Mouse (Mus musculus) limb, embryonic 12.5 days (tissue): ENCODE measurements at regions not wholly inside any gene's neighbourhood (a gene's known extent, or its start where the extent isn't known, plus 50 kb on each side); places are given as distances from the start of the nearest gene placed in this dataset.
"Not testable (repeated sequence)": the region's sequence is repeated elsewhere in the genome, so short reads cannot be mapped to it uniquely, and the experiment has no call there.

Source experiments
- ATAC-seq: fragments of 200-750 bp; cut with Nextera tagmentation; 2 replicates; pipeline ENCODE4 v1.8.0; 2017; ENCODE audit warnings: low read depth, moderate TSS enrichment; ENCODE audit not compliant: insufficient number of reproducible peaks, insufficient read depth, low FRiP score, low TSS enrichment
- H3K27ac ChIP-seq: fragments of 300-500 bp; sonication (generic); 2 replicates; pipeline ENCODE4 v1.5.1; 2016; ENCODE audit warnings: mild to moderate bottlenecking, moderate library complexity
- H3K27me3 ChIP-seq: fragments of 300-500 bp; sonication (generic); 2 replicates; pipeline ENCODE4 v1.6.1; 2016; ENCODE audit warnings: mild to moderate bottlenecking, moderate library complexity
- H3K36me3 ChIP-seq: fragments of 300-500 bp; sonication (generic); 2 replicates; pipeline ENCODE4 v1.6.1; 2016; ENCODE audit warnings: mild to moderate bottlenecking, moderate library complexity
- H3K4me1 ChIP-seq: fragments of 300-500 bp; sonication (generic); replicated peaks from 2 replicates; pipeline ENCODE4 v1.6.1; 2016
- H3K4me2 ChIP-seq: fragments of 300-500 bp; sonication (generic); 2 replicates; pipeline ENCODE4 v1.6.1; 2016; ENCODE audit warnings: mild to moderate bottlenecking, moderate library complexity
- H3K4me3 ChIP-seq: fragments of 300-500 bp; sonication (generic); replicated peaks from 2 replicates; pipeline ENCODE4 v1.5.1; 2016; ENCODE audit warnings: mild to moderate bottlenecking
- H3K9ac ChIP-seq: fragments of 300-500 bp; sonication (generic); replicated peaks from 2 replicates; pipeline ENCODE4 v1.6.1; 2016; ENCODE audit warnings: mild to moderate bottlenecking, moderate library complexity
- H3K9me3 ChIP-seq: fragments of 300-500 bp; sonication (generic); 2 replicates; pipeline ENCODE4 v1.6.1; 2016; ENCODE audit warnings: mild to moderate bottlenecking, moderate library complexity
- WGBS: fragments of 180-500 bp; shearing (Covaris S2); methylation state at CpG from one replicate; pipeline ENCODE4 v1.1.7; 2016; 5-methylcytosine and 5-hydroxymethylcytosine counted together

DNA sequence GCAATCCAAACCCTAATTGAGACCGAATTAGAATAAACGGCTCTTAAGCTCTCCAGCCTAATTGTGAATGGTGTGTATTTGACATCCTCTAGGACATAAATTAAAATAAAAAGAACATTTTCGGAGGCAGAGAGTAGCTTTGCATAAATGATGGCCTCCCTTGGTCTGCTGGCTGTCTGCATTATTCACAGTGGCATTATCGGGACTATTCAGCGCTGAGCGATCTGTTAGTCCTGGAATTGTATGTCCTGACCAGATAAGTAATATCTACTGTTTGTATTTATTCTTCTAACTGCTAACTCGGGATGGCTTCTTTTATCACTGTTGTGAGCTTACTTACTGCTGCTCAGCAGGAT, 299.6 kb downstream of the Chl1 start:
- H3K36me3 ChIP-seq = no peaks in the 10 kb centered on the region
- no peak overlapping the region for H3K9ac ChIP-seq
- no peak for ATAC-seq
- no peaks in the 10 kb centered on the region for H3K9me3 ChIP-seq
- H3K4me1 ChIP-seq = no peaks in the 10 kb centered on the region
- H3K27me3 ChIP-seq = peaks cover 25% of the 10 kb centered on the region
- 19% methylated on average over 7 of the region's 7 CpGs for WGBS
- H3K4me2 ChIP-seq = no peak overlapping the region
- no peak overlapping the region for H3K27ac ChIP-seq
- H3K4me3 ChIP-seq = no peak overlapping the region

DNA sequence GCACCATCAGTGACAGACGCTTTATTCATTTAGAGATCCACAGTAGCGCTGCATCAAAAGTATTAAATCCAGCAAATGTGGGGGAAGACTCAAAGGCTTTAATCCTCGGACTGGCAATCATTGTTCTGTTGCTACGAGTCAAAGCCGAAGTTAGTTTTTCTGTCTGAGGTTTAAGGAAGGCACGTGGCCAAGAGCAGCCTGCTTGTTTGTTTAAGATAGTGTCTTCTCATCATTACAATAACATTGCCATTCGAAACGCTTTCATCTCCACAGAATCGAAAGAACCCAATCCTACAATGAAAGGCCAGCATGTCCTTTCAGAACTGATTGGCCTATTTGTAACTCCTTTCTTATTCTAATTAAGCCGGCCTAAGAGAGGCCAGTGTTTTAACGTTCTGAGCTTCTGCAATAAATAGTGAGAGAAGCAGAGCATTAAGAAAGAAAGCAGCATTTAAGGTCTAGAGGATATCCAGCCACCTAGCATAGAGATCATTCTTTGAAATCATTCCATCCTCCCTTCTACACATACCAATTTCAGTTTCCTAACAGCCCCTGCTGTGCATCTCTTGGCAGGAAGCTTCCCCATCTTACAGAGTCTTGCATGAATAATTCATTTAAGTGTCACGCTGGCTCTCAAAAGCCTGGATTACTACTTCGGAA, 300.1 kb downstream of the Chl1 start:
- 2% methylated on average over 13 of the region's 13 CpGs for WGBS
- Histone ChIP-seq H3K36me3 (no peaks in the 10 kb centered on the region), H3K9ac (no peak overlapping the region), H3K27me3 (peaks cover 25% of the 10 kb centered on the region), H3K4me3 (no peak overlapping the region), H3K4me1 (no peaks in the 10 kb centered on the region), H3K27ac (no peak overlapping the region), H3K9me3 (no peaks in the 10 kb centered on the region), H3K4me2 (no peak overlapping the region)
- ATAC-seq = no peak

DNA sequence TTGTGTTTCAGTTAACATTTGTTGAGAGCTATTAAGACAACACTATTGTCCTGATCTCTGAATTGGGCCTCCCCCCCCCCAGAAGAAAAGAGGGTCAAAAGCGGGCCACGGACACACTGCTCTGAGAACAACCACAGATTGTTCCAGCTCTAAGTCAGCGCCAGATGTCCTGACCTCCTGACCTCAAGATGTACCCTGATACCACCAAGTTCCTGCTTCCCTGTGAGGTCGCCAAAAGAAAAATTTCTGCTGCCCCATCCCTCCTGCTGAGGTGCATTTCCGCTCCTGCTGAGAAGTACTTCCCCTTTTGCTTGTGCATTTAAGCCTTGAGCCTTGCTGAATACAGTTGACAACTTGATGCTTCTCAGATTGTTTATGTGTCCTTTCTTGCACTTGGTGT, 306.0 kb downstream of the Chl1 start:
- not testable (repeated sequence) for H3K4me1 ChIP-seq, H3K4me2 ChIP-seq, H3K27ac ChIP-seq, H3K9me3 ChIP-seq, H3K36me3 ChIP-seq, H3K27me3 ChIP-seq, H3K9ac ChIP-seq, ATAC-seq, H3K4me3 ChIP-seq
- WGBS = 83% methylated on average over 5 of the region's 5 CpGs

DNA sequence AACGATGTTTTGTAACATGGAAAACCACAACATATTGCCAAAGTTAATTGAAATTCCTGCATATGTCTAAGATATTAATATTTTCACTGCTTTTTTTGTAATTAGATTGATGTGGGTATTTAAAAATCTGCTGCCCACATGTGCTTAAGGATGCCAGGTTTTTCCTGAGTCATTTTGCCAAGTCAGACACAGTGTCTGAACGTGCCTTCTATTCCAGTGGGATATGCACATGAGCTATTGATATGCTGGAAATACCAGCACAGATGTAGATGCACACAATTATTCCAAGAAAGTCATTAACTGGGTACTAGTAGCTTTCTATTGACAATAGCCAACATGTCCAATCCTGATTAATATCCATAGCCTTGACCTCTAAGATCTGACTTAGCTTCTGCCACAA, 315.7 kb downstream of the Chl1 start:
- 82% methylated on average over 2 of the region's 2 CpGs for WGBS
- H3K9me3 ChIP-seq = no peaks in the 10 kb centered on the region
- H3K9ac ChIP-seq = no peak overlapping the region
- ATAC-seq = no peak
- no peaks in the 10 kb centered on the region for H3K4me1 ChIP-seq
- H3K27me3 ChIP-seq = no peaks in the 10 kb centered on the region
- H3K4me3 ChIP-seq = no peak overlapping the region
- no peaks in the 10 kb centered on the region for H3K36me3 ChIP-seq
- H3K27ac ChIP-seq = no peak overlapping the region
- no peak overlapping the region for H3K4me2 ChIP-seq

DNA sequence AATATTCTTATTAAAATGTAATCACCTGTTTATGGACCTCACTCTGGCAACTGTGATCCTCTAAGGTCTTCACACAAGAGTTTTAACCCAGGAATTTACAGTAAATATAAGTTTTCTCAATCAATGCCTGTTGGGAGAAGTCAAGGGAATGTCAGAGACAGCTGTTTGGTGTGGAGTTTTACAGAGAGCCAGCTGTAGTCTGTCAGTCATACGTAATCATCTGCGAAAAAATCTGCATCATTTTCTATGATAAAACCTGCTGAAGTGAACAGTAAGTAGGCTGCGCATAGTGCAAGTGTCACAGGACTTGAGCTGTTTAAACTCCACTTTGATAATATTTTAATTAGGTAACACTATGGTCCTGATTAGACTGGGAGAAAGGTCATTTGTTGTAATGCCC, 317.2 kb downstream of the Chl1 start:
- Histone ChIP-seq H3K27ac (no peak overlapping the region), H3K9ac (no peak overlapping the region), H3K36me3 (no peaks in the 10 kb centered on the region), H3K4me2 (no peak overlapping the region), H3K27me3 (no peaks in the 10 kb centered on the region), H3K4me3 (no peak overlapping the region), H3K4me1 (no peaks in the 10 kb centered on the region), H3K9me3 (no peaks in the 10 kb centered on the region)
- no peak for ATAC-seq
- WGBS = 91% methylated on average over 3 of the region's 3 CpGs

DNA sequence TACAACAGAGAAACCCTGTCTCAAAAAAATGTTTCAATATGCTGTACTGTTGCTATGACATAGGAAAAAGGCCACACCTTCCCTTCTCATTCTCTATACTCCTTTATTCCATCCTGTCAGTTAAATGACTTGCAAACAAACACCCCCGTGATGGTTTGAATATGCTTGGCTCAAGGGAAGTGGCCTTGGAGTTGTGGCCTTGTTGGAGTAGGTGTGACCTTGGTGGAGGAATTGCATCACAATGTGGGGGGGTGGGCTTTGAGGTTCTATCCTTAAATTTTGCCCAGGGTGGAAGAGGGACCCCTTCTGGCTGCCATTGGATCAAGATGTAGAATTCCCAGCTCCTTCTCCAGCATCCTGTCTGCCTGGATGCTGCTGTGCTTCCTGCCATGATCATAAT, 318.5 kb downstream of the Chl1 start:
- Histone ChIP-seq H3K9ac (no peak overlapping the region), H3K27ac (no peak overlapping the region), H3K4me3 (no peak overlapping the region), H3K9me3 (no peaks in the 10 kb centered on the region), H3K4me2 (no peak overlapping the region), H3K27me3 (no peaks in the 10 kb centered on the region), H3K4me1 (no peaks in the 10 kb centered on the region), H3K36me3 (no peaks in the 10 kb centered on the region)
- WGBS = 88% methylated on average over 1 of the region's 1 CpGs
- no peak for ATAC-seq

DNA sequence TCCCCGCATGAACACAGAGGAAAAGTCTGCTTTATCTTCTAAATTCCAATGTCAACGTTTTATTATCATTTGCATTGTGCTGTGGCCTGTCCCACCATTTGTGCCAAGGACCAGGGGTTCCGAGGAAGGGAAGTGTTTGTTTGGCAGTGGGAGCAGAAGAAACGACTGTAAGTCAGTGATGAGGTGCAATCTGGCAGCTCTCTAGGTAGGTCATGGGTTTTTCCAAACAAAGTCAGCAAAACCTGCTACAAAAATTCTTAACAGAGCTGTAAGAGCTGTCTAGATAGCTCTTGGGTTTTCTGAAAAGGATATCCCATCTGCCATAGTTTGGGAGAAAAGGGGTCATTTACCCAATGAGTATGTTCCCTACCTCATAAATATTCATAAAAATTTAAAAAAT, 321.9 kb downstream of the Chl1 start:
- no peak for ATAC-seq
- H3K9ac ChIP-seq = no peak overlapping the region
- no peak overlapping the region for H3K4me2 ChIP-seq
- no peaks in the 10 kb centered on the region for H3K36me3 ChIP-seq
- WGBS = 80% methylated on average over 4 of the region's 4 CpGs
- 0 out of 2 replicates have a peak, but pooled peaks cover 3% of the 10 kb centered on the region for H3K27me3 ChIP-seq
- H3K4me3 ChIP-seq = no peak overlapping the region
- H3K27ac ChIP-seq = no peak overlapping the region
- no peaks in the 10 kb centered on the region for H3K4me1 ChIP-seq
- no peaks in the 10 kb centered on the region for H3K9me3 ChIP-seq

DNA sequence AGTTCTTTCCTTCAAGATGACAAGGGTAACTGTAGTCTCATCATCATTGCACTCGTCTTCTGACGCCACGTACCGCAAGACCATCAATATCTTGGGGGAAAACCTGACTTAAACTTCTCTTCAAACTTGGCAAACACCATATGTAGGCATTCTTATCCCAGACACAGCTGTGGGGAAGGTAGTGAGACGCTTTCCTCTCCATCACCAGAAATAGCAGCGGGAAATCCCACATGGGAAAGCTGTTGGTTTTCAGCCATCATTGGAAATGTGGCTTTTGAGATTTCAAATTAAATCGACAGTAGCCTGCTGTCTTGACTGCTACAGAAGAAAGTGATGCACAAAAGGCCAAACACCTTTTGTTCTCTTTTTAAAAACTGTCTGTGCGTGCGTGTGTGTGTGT, 322.4 kb downstream of the Chl1 start:
- Histone ChIP-seq H3K4me1 (no peaks in the 10 kb centered on the region), H3K27me3 (0 out of 2 replicates have a peak, but pooled peaks cover 3% of the 10 kb centered on the region), H3K4me2 (no peak overlapping the region), H3K27ac (no peak overlapping the region), H3K9me3 (no peaks in the 10 kb centered on the region), H3K4me3 (no peak overlapping the region), H3K9ac (no peak overlapping the region), H3K36me3 (no peaks in the 10 kb centered on the region)
- no peak for ATAC-seq
- 85% methylated on average over 9 of the region's 9 CpGs for WGBS

DNA sequence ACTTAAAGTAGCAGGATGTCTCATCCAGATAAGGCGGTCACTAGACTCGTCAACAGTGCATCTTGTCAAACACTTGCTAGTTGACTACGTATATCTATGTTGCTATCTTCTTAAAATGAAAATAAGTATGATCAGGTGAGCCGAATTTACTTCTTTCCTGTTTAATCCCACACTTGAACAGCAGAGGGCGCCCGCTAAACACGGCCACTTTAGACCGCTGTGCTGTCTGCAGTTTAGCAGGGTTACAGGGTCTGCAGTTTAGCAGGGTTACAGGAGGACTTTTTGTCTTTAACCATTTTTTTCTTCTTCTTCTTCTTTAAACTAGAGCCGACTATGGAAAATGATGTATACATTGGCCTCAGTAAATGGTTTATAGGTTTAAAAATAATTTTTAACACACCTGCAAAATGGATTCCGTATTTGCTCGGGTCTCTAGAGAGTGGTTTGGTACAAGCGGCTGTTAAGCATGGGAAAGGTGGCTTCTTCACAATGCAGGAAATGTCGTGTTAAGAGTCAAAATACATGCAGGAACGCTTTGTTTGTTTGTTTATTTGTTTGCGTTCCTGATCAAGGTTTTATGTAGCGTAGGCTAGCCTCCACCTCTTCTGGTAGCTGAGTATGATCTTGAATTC, 323.2 kb downstream of the Chl1 start:
- 0 out of 2 replicates have a peak, but pooled peaks cover 3% of the 10 kb centered on the region for H3K27me3 ChIP-seq
- H3K9ac ChIP-seq = no peak overlapping the region
- no peaks in the 10 kb centered on the region for H3K9me3 ChIP-seq
- H3K4me3 ChIP-seq = no peak overlapping the region
- 0 out of 2 replicates have a peak, but pooled peaks have one; percentile 52 for ATAC-seq
- H3K36me3 ChIP-seq = no peaks in the 10 kb centered on the region
- no peaks in the 10 kb centered on the region for H3K4me1 ChIP-seq
- no peak overlapping the region for H3K4me2 ChIP-seq
- WGBS = 45% methylated on average over 16 of the region's 16 CpGs
- H3K27ac ChIP-seq = no peak overlapping the region

DNA sequence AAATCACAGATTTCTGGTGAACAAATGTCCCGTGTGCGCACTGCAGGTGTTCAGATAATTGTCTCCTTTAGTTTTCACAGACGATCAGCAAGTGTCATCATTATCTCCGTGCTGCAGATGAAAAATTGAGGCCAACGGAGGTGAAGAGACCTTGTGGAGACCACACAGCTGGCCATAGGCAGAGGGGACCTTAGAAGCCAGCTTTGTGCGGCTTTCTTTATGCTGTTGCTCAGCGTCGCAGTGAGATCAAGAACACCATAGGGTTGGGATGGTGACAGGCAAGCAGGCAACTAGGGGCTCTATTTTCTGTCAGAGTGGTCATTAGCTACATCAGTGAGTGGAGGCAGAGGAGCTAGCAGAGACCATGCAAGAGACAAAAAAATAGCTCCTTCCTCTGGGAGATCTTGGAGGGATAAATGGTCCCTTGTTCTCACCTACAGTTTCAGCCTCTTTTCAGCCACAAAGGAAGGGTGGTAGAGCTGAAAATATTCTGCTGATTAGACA, 324.4 kb downstream of the Chl1 start:
- Histone ChIP-seq H3K27ac (no peak overlapping the region), H3K9me3 (no peaks in the 10 kb centered on the region), H3K4me1 (no peaks in the 10 kb centered on the region), H3K36me3 (no peaks in the 10 kb centered on the region), H3K27me3 (0 out of 2 replicates have a peak, but pooled peaks cover 3% of the 10 kb centered on the region), H3K9ac (no peak overlapping the region), H3K4me2 (no peak overlapping the region), H3K4me3 (no peak overlapping the region)
- no peak for ATAC-seq
- 80% methylated on average over 8 of the region's 8 CpGs for WGBS

DNA sequence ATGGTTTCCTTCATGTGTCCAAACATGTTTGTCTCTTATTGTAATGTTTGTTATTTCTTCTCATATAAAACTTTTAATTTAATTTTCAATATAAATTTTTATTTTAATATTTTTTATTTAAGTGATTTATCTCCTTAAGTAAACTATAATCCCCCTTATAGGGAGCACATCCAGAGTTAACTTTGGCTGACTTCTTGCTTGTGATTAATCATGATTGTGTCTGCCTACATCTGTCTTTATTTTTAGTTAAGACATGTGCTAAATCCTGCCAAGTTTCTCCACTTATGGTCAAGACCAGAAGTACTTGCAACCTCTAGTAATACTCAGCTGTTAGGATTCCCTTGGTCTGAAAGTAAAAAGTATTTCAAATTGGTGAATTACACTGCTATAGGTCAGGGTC, 349.4 kb downstream of the Chl1 start:
- Histone ChIP-seq H3K9me3 (no peaks in the 10 kb centered on the region), H3K4me3 (no peak overlapping the region), H3K36me3 (no peaks in the 10 kb centered on the region), H3K27me3 (no peaks in the 10 kb centered on the region), H3K4me2 (no peak overlapping the region), H3K27ac (no peak overlapping the region), H3K4me1 (no peaks in the 10 kb centered on the region), H3K9ac (no peak overlapping the region)
- no peak for ATAC-seq

DNA sequence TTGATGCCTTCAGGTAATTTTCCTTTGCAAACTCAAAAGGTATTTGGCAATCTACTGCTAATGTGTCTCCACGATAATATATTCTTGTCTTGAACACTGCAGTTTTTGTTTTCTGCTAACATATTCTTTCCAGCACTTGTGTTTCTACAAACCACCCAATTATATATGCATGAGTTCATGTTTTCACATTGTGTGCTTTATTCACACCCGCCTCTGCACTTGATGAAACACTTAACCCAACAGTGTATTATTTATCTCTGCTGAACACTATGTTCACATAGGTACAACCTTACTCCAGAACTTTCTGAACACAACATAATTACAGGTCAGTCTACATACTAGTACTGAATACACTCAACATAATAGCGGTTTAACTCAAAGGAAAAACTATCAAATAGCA, 383.1 kb downstream of the Chl1 start:
- H3K9me3 ChIP-seq = no peaks in the 10 kb centered on the region
- 87% methylated on average over 3 of the region's 3 CpGs for WGBS
- no peak for ATAC-seq

More for the DNA sequence above, 383.1 kb downstream of the Chl1 start:
- no peaks in the 10 kb centered on the region for H3K27me3 ChIP-seq
- H3K27ac ChIP-seq = no peak overlapping the region
- H3K9ac ChIP-seq = no peak overlapping the region
- no peak overlapping the region for H3K4me3 ChIP-seq
- no peaks in the 10 kb centered on the region for H3K4me1 ChIP-seq
- H3K4me2 ChIP-seq = no peak overlapping the region
- H3K36me3 ChIP-seq = no peaks in the 10 kb centered on the region
